Mouse (Mus musculus): Measurements from ENCODE around the gene Rdh13.

Rdh13 gene

GRCm38 (mm10) chr7:4445216-4445791 lies at the start of gene Rdh13:
Rdh13 (minus strand) TSS chr7:4445649.
- peak; percentile 81 to 92 for DNase-seq (ENCODE audit: low spot score in 2 of 2)

GRCm38 (mm10) chr7:4493991-4494390 lies 48.5 kb upstream of the Rdh13 start:
- DNase-seq (ENCODE audit: low spot score in 2 of 2): no peak

GRCm38 (mm10) chr7:4492284-4493224 lies 47.1 kb upstream of the Rdh13 start:
- DNase-seq (ENCODE audit: low spot score in 2 of 2): no peak

- no peak for DNase-seq (ENCODE audit: low spot score in 2 of 2)
These were observed 45.9 kb upstream of the Rdh13 start for GRCm38 (mm10) chr7:4491308-4491707.

GRCm38 (mm10) chr7:4482281-4482680 lies 36.8 kb upstream of the Rdh13 start:
- DNase-seq (ENCODE audit: low spot score in 2 of 2): no peak

GRCm38 (mm10) chr7:4479674-4480073 lies 34.2 kb upstream of the Rdh13 start:
- DNase-seq (ENCODE audit: low spot score in 2 of 2): peak in 1 of 2 experiments; percentile 55

GRCm38 (mm10) chr7:4478796-4479291 lies 33.4 kb upstream of the Rdh13 start:
- DNase-seq (ENCODE audit: low spot score in 2 of 2): no peak

- peak in 1 of 2 experiments; percentile 63 for DNase-seq (ENCODE audit: low spot score in 2 of 2)
These were observed 32.8 kb upstream of the Rdh13 start for GRCm38 (mm10) chr7:4478021-4478795.

- DNase-seq (ENCODE audit: low spot score in 2 of 2): no peak
These were observed 28.5 kb upstream of the Rdh13 start for GRCm38 (mm10) chr7:4473940-4474339.

GRCm38 (mm10) chr7:4471179-4471555 lies 25.7 kb upstream of the Rdh13 start:
- peak; percentile 40 to 87 for DNase-seq (ENCODE audit: low spot score in 2 of 2)

GRCm38 (mm10) chr7:4470275-4471178 lies 25.1 kb upstream of the Rdh13 start:
- peak in 1 of 2 experiments; percentile 68 for DNase-seq (ENCODE audit: low spot score in 2 of 2)

GRCm38 (mm10) chr7:4467801-4468200 lies 22.4 kb upstream of the Rdh13 start:
- no peak for DNase-seq (ENCODE audit: low spot score in 2 of 2)

GRCm38 (mm10) chr7:4464194-4464824 lies 18.9 kb upstream of the Rdh13 start:
- DNase-seq (ENCODE audit: low spot score in 2 of 2): no peak

GRCm38 (mm10) chr7:4460576-4461434 lies 15.4 kb upstream of the Rdh13 start, which contains the start of gene Eps8l1:
Eps8l1 (plus strand) TSS chr7:4460674.
- no peak for DNase-seq (ENCODE audit: low spot score in 2 of 2)

- no peak for DNase-seq (ENCODE audit: low spot score in 2 of 2)
These were observed 7.2 kb upstream of the Rdh13 start for GRCm38 (mm10) chr7:4452644-4453043.

GRCm38 (mm10) chr7:4449211-4449610 lies 3.8 kb upstream of the Rdh13 start:
- DNase-seq (ENCODE audit: low spot score in 2 of 2): no peak

GRCm38 (mm10) chr7:4448439-4448838 lies 3.0 kb upstream of the Rdh13 start:
- DNase-seq (ENCODE audit: low spot score in 2 of 2): no peak

GRCm38 (mm10) chr7:4447138-4447537 lies 1.7 kb upstream of the Rdh13 start:
- no peak for DNase-seq (ENCODE audit: low spot score in 2 of 2)

- no peak for DNase-seq (ENCODE audit: low spot score in 2 of 2)
These were observed 4.9 kb downstream of the Rdh13 start for GRCm38 (mm10) chr7:4440549-4440948.

Data from left cerebral cortex, adult 9 months (tissue).